In genomic region chr7:80407712-80408111, GRCm38 (mm10) we compare ENCODE assay signal across 15 mouse cellular contexts.
"Had no signal": no experiment of that assay in that cellular context is flagged by ENCODE, and none has a peak within 500 bp of the region (broad histone marks: within the 10 kb centered on the region; RNA-seq: fewer than 3 reads in every experiment).

No protein-coding gene starts in this region.

- H3K4me2 ChIP-seq: limb, embryonic 13.5 days; neural tube, embryonic 15.5 days had no signal

- H3K27ac ChIP-seq: limb, embryonic 13.5 days; liver, embryonic 14.5 days; midbrain, embryonic 10.5 days; neural tube, embryonic 15.5 days had no signal

- H3K36me3 ChIP-seq: limb, embryonic 13.5 days; midbrain, embryonic 10.5 days; neural tube, embryonic 15.5 days had no signal

- H3K9ac ChIP-seq: limb, embryonic 13.5 days; liver, embryonic 14.5 days; neural tube, embryonic 15.5 days had no signal

- ATAC-seq: hindbrain, embryonic 16.5 days; inflammation-experienced regulatory T-cells, adult 6 months had no signal

- DNase-seq: kidney, adult 2 months; kidney, postnatal 36 days; layer of hippocampus, adult 9-11 months; layer of hippocampus, postnatal 36 days; lung, postnatal 10 days; midbrain, embryonic 14.5 days; thymus, adult 18-20 months; thymus, postnatal 25 days had no signal

- H3K9me3 ChIP-seq: limb, embryonic 13.5 days; midbrain, embryonic 10.5 days; neural tube, embryonic 15.5 days had no signal

- H3K4me3 ChIP-seq: limb, embryonic 13.5 days; midbrain, embryonic 10.5 days; myocyte; neural tube, embryonic 15.5 days had no signal
